Mouse (Mus musculus) intestine, embryonic 14.5 days (tissue): Measurements from ENCODE around the gene Ttc39b. TPM values are rescaled to one million over a fixed set of nuclear protein-coding genes. Genes with fewer than 3 reads are reported as not detected.

ENCODE experiments used
- ATAC-seq: fragments of 200-750 bp; cut with Nextera tagmentation; replicated peaks from 2 replicates; pipeline ENCODE4 v1.8.0; 2017; ENCODE audit warnings: low read depth, moderate number of reproducible peaks, moderate TSS enrichment, moderate library complexity; ENCODE audit not compliant: low FRiP score, low TSS enrichment
- DNase-seq: peaks from one replicate; pipeline ENCODE4 v3.0.0-alpha.2; 2018; ENCODE audit warnings: low spot score
- H3K27ac ChIP-seq: fragments of 300-500 bp; sonication (generic); 2 replicates; pipeline ENCODE4 v1.5.1; 2014; ENCODE audit warnings: low read depth, mild to moderate bottlenecking, control low read depth
- H3K27me3 ChIP-seq: fragments of 300-500 bp; sonication (generic); replicated peaks from 2 replicates; pipeline ENCODE4 v1.6.1; 2014; ENCODE audit warnings: low read length, control low read depth; ENCODE audit not compliant: control insufficient read depth, insufficient read depth
- H3K36me3 ChIP-seq: fragments of 300-500 bp; sonication (generic); 2 replicates; pipeline ENCODE4 v1.6.1; 2014; ENCODE audit warnings: low read length, control low read depth; ENCODE audit not compliant: control insufficient read depth, insufficient read depth
- H3K4me1 ChIP-seq: fragments of 300-500 bp; sonication (generic); replicated peaks from 2 replicates; pipeline ENCODE4 v1.6.1; 2014; ENCODE audit warnings: low read length, control low read depth, mixed read lengths; ENCODE audit not compliant: control insufficient read depth, insufficient read depth
- H3K4me2 ChIP-seq: fragments of 300-500 bp; sonication (generic); 2 replicates; pipeline ENCODE4 v1.6.1; 2014; ENCODE audit warnings: low read length
- H3K4me3 ChIP-seq: fragments of 300-500 bp; sonication (generic); 2 replicates; pipeline ENCODE4 v1.5.1; 2014; ENCODE audit warnings: low read depth, low read length, control low read depth, mixed read lengths
- H3K9ac ChIP-seq: fragments of 300-500 bp; sonication (generic); 2 replicates; pipeline ENCODE4 v1.6.1; 2014; ENCODE audit warnings: mild to moderate bottlenecking, low read length
- H3K9me3 ChIP-seq: fragments of 300-500 bp; sonication (generic); 2 replicates; pipeline ENCODE4 v1.6.1; 2016; ENCODE audit warnings: low read length, control low read depth; ENCODE audit not compliant: control insufficient read depth
- WGBS: fragments of 180-500 bp; shearing (Covaris S2); extraction: QIAGEN DNeasy Blood & Tissue Kit; methylation state at CpG from one replicate; pipeline ENCODE4 v1.1.7; 2014; 5-methylcytosine and 5-hydroxymethylcytosine counted together
- polyA plus RNA-seq: library from polyadenylated mRNA; unstranded; fragments of >200 nt; fragmentation: Nextera tagmentation; extraction: Ambion mirVana; gene quantifications from 2 replicates; pipeline ENCODE4 v1.2.1, GENCODE M21; 2014

Ttc39b gene
- polyA plus RNA-seq, 1 experiment from 2014 or later: 3.2 TPM

DNA sequence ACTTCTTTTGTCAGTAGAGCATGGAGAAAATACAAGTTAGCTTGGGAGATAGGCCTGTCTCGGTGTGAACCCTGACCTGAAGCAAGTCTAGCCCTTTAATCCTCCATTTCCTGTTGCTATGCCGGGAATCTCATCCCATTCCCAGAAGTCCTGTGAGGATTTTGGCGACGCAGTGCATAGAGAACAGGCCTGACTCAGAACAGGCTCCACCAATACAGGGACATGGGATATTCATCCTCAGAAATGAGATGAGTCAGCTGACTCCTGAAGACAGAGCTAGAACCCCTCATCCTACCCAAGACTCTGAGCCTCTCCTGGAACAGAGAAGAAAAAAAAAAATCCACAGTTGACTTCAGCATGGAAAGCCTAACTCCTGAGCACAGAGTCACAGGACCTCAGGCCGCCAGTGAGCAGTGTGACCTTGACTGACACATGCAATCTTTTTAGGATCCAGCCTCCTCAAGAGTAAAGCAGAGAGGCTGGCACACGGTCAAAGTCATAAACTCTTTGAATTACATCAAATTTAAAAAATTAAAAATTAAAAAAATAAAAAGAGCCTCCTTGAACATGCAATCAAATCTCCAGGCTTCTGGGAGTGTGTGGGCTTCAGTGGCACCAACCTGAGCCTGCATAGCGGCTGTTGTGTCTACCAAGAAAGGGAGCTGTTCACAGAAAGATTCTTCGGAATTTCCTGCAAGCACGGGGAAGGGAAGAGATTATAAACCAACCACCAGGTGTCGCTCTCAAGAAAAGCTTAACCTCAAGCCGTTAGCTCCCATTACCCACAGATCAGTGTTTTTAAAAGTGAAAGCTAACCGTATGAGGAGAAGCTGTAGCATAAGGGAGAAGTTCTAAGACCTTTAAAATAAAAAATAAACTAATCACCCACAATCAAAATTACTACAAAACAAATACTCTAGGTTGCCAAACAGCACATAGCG, 20.9 kb downstream of the Ttc39b start:
- Histone ChIP-seq H3K4me2 (no peak overlapping the region), H3K4me3 (no peak overlapping the region), H3K27ac (no peak overlapping the region), H3K9ac (no peak overlapping the region), H3K27me3 (no peaks in the 10 kb centered on the region), H3K36me3 (no peaks in the 10 kb centered on the region), H3K9me3 (no peaks in the 10 kb centered on the region), H3K4me1 (peaks cover 4% of the 10 kb centered on the region; the same call in 1 of the 2 replicates)
- DNase-seq: peak; percentile 70
- ATAC-seq: 0 out of 2 replicates have a peak, but pooled peaks have one; percentile 45
- 31% methylated on average over 13 of the region's 13 CpGs for WGBS

DNA sequence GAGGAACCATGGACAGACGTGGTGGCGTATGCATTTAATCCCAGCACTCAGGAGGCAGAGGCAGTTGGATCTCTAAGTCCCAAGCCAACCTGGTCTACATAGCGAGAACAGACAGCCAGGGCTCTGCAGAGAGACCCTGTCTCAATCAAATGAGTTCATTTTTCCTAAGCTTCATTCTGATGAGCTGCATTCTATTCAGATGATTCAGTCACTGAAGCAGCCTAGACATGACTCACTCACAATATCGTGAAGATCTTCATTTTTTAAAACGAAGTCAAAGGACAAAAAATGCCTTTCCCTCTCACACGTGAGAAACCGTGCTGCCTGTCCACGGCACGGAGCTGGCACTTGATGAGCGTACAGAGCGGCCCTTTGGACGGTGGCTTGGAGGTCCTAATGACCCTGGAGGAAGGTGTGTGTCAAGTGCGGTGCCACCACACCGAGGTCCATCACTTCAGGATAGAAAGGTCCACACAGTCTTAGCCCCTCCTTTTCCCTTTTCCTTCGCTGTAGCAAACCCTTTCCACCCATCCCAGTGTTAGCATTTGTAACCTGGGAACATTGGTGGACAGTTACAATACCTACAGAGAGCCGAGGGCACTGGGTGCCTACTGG, 21.8 kb downstream of the Ttc39b start:
- Histone ChIP-seq H3K36me3 (no peaks in the 10 kb centered on the region), H3K9me3 (no peaks in the 10 kb centered on the region), H3K27ac (no peak overlapping the region), H3K4me1 (no peaks in the 10 kb centered on the region), H3K9ac (no peak overlapping the region), H3K27me3 (no peaks in the 10 kb centered on the region), H3K4me2 (no peak overlapping the region), H3K4me3 (no peak overlapping the region)
- 93% methylated on average over 16 of the region's 16 CpGs for WGBS
- DNase-seq (no peak), ATAC-seq (no peak)

DNA sequence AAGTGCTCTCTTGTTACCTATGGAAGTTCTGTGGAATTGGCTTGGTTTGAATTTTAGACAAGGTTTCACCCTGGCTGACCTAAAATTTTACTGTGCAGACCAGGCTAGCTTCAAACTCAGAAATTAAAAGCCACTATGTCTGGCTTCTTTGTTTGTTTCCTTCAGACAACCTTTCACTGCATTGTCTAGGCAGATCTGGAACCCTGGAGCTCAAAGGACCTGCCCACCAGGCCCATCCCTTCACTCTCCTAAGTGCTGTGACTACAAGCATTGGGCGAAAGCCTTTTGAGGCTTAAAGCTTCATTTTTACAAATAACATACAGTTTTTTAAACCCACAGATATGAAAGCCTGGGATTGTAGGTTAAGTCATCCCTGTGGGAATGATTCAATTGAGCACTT, 22.3 kb downstream of the Ttc39b start:
- Histone ChIP-seq H3K4me2 (no peak overlapping the region), H3K9me3 (no peaks in the 10 kb centered on the region), H3K27me3 (no peaks in the 10 kb centered on the region), H3K9ac (no peak overlapping the region), H3K4me3 (no peak overlapping the region), H3K27ac (no peak overlapping the region), H3K36me3 (no peaks in the 10 kb centered on the region), H3K4me1 (no peaks in the 10 kb centered on the region)
- 87% methylated on average over 1 of the region's 1 CpGs for whole genome bisulfite sequencing
- DNase-seq: no peak
- ATAC-seq: no peak

DNA sequence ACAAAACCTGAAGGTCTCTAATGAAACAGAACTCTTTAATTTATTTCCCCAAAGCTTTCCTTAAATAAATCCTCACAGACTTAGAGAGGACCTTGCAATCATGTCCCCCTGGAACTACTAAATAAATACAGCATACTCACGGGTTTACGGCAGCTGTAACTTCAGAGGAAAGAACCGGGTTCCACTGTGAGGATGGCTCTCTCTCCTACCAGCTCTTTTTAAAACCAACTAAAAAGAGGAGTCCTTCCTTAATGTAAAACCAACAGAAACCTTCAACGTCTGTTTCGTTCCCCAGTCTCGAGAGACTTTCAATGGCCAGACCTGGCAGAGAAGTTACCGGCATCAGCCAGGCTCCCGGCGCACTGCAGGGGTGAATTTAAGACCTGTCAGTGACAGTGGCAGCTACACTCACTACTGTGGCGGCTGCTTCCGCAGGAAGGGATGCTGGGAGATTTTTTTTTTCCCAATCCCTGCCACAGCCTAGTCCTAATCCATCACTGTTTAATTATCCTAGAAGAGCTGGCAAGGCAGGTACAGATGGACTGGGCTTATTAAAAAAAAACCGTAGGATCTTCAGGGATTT, 39.2 kb downstream of the Ttc39b start:
- Histone ChIP-seq H3K27ac (peak overlapping the region; percentile 38; the same call in 1 of the 2 replicates), H3K9ac (peak overlapping the region; percentile 29), H3K27me3 (0 out of 2 replicates have a peak, but pooled peaks cover 3% of the 10 kb centered on the region), H3K9me3 (no peaks in the 10 kb centered on the region), H3K4me1 (peaks cover 8% of the 10 kb centered on the region; the same call in 1 of the 2 replicates), H3K4me2 (peak overlapping the region; percentile 75), H3K4me3 (peak overlapping the region; percentile 34), H3K36me3 (no peaks in the 10 kb centered on the region)
- peak; percentile 64 for DNase-seq
- WGBS: under 1% methylated on average over 12 of the region's 12 CpGs
- ATAC-seq: no peak

DNA sequence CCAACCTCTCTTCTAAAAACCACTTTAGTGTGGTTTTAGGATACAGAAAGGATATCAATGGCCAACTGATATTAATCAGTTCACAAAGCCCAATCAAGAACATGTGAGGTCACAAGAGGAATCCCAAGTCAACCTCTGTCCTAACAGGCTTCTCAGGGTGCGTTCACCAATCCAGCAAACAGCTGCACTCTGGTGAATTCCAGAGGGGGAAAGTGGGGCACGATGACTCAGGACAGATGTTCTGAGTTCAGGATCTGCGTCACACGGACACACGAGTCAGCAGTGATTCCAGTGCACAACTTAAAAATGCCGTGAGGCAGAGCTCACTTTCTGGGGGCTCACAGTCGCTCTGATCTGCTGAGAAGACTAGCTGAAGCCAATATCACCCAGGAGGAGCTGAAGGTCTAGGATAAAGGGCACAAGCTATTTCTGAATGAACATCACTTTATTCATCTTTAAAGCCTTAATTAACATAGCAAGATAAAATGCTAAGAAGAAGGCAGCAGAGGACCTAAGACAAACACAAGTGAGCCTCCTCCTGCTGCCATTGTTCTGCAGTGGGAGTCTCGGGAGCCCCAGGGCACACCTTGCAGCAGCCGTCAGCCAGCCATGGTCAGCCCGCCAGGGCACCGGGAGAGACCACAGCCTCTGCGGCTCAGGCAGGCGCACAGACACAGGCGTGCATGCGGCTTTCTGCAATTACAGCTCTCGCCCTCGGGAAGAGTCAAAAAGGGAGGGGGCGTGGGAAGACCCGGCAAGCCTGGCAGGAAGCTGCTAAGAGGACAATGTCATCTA, 39.9 kb downstream of the Ttc39b start:
- peaks cover 8% of the 10 kb centered on the region; the same call in 1 of the 2 replicates for H3K4me1 ChIP-seq
- H3K36me3 ChIP-seq: no peaks in the 10 kb centered on the region
- H3K4me3 ChIP-seq: peak overlapping the region; percentile 34
- ATAC-seq (peak; percentile 66; the same call in 1 of the 2 replicates), DNase-seq (peak; percentile 77)
- peak overlapping the region; percentile 38; the same call in 1 of the 2 replicates for H3K27ac ChIP-seq
- peak overlapping the region; percentile 29 for H3K9ac ChIP-seq
- H3K9me3 ChIP-seq: no peaks in the 10 kb centered on the region
- 0 out of 2 replicates have a peak, but pooled peaks cover 3% of the 10 kb centered on the region for H3K27me3 ChIP-seq
- WGBS: 19% methylated on average over 19 of the region's 19 CpGs
- H3K4me2 ChIP-seq: peak overlapping the region; percentile 75

DNA sequence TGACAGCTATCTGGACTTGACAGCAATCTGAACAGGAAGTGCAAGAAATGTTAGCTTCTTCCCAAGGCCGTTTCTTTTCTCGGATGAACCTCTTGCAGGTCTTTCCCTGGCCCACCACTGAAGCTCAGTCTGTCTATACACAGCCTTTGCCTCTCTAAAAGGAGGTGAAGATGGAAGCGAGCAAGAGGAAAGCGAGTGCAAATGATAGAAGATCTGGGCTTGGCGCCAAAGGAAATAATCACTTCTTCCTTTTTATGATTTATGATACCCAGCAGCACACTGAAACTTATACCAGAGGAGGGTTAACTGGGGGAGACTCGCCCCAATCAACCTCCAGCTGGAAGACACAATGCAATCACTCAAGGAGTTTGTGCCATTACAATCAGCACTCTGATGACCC, 41.6 kb downstream of the Ttc39b start:
- Histone ChIP-seq H3K4me2 (no peak overlapping the region), H3K27me3 (0 out of 2 replicates have a peak, but pooled peaks cover 3% of the 10 kb centered on the region), H3K36me3 (no peaks in the 10 kb centered on the region), H3K4me3 (no peak overlapping the region), H3K27ac (no peak overlapping the region), H3K9me3 (no peaks in the 10 kb centered on the region), H3K4me1 (peaks cover 8% of the 10 kb centered on the region; the same call in 1 of the 2 replicates), H3K9ac (no peak overlapping the region)
- WGBS: 40% methylated on average over 6 of the region's 6 CpGs
- DNase-seq (no peak), ATAC-seq (no peak)

DNA sequence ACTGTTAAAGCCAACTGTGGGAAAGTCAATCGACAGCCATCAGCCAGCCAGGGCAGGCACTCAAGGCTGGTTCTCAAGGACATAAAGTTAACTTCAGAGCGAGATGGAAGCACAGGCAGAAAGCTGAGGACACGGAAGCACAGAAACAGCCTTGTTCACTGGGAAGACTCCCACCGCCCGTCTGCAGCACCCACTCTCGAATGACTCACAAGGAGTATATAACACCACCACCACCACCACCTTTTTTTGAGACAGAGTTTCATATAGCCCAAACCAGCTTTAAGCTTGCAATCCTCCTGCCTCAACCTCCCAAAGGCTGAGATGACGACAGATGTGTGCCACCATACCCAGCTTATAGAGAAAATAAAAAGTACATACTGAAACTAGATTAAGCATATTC, 44.8 kb downstream of the Ttc39b start:
- peaks cover 7% of the 10 kb centered on the region; the same call in 1 of the 2 replicates for H3K4me1 ChIP-seq
- DNase-seq (no peak), ATAC-seq (no peak)
- no peak overlapping the region for H3K27ac ChIP-seq
- 0 out of 2 replicates have a peak, but pooled peaks cover 3% of the 10 kb centered on the region for H3K27me3 ChIP-seq
- no peak overlapping the region for H3K4me2 ChIP-seq
- H3K9ac ChIP-seq: no peak overlapping the region
- WGBS: 86% methylated on average over 7 of the region's 7 CpGs
- no peaks in the 10 kb centered on the region for H3K36me3 ChIP-seq
- H3K9me3 ChIP-seq: no peaks in the 10 kb centered on the region
- no peak overlapping the region for H3K4me3 ChIP-seq

DNA sequence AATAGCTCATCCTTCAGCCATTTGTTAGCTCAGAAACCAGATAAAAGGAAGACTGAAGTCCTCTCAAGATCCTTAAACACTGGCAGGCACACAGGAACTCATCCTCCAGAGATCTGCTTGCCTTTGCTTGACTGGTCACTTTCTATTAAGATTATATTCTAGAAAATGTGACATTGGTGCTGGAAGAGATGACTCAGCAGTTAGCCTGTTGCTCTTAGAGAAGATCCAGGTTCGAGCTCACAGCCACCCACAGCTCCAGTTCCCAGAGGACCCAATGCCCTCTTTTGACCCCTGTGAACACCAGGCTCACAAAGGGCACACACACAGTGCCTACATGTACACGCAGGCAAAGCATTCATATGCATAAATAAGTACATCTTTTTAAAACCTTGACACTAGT, 49.8 kb downstream of the Ttc39b start:
- Histone ChIP-seq H3K9me3 (no peaks in the 10 kb centered on the region), H3K27me3 (no peaks in the 10 kb centered on the region), H3K4me2 (no peak overlapping the region), H3K27ac (no peak overlapping the region), H3K4me1 (no peaks in the 10 kb centered on the region), H3K4me3 (no peak overlapping the region), H3K36me3 (no peaks in the 10 kb centered on the region), H3K9ac (no peak overlapping the region)
- DNase-seq: no peak
- no peak for ATAC-seq
- WGBS: 40% methylated on average over 2 of the region's 2 CpGs
